Mouse (Mus musculus) ES-Bruce4 (cell line): ENCODE data around the gene Mrpl20.
A peak's percentile ranks its signal among the peaks of the same experiment; 100 is the strongest.

Experiments
- CTCF ChIP-seq: IDR thresholded peaks from one replicate; pipeline ENCODE4 v1.8.1; 2011; ENCODE audit warnings: low read depth, low read length
- POLR2A ChIP-seq: IDR thresholded peaks from one replicate; pipeline ENCODE4 v1.8.1; 2011; ENCODE audit warnings: low read length; ENCODE audit not compliant: insufficient read depth

- TF ChIP-seq POLR2A (peak; percentile 83), CTCF (peak; percentile 93)
These were observed 28.6 kb downstream of the Mrpl20 start, which contains the start of gene Aurkaip1 for GRCm38 (mm10) chr4:155831205-155831766.
